Mouse (Mus musculus): ENCODE results near the gene Rnf166. TPM values are rescaled to one million over a fixed set of nuclear protein-coding genes. Genes with fewer than 3 reads are reported as not detected.

Gene Rnf166
- total and polyA plus RNA-seq, 3 experiments, result 7.7 to 13.0 (median 8.5) TPM

DNA sequence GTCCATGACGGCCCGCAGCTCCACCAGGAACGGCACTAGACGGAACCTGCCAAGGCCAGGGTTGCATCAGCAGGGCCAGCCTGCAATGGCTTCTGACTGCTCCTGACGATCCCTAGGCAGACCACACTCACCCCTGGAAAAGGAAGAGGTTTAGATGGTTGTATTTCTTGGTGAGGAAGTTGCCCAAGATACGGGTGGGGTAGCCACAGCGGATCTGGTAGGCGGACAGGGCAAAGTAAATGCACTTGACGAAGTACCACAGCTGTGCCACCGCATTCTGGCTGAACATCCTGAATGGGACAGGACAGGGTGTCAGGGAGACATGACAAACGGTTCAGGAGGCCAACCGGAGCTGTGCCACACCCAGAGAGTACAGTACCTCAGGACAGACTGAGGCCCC lies 9.0 kb upstream of the Rnf166 start:
- TF ChIP-seq SIN3A (IDR thresholded peaks at IDR 0.05; ENCODE audit: low read length) (no peak), TBP (conservative IDR thresholded peaks at IDR 0.05; ENCODE audit: low read depth, low read length) (no peak), ZKSCAN1 (IDR thresholded peaks at IDR 0.05; ENCODE audit: borderline replicate concordance, low read depth, low read length) (no peak), ELF1 (IDR thresholded peaks at IDR 0.05; ENCODE audit: low read depth, low read length) (no peak), ZNF384 (IDR thresholded peaks at IDR 0.05; ENCODE audit: low read depth, low read length) (no peak), MAFK (IDR thresholded peaks at IDR 0.05; ENCODE audit: insufficient replicate concordance, low read length) (no peak), POLR2AphosphoS2 (IDR thresholded peaks at IDR 0.05; ENCODE audit: low read depth, low read length) (0 out of 2 replicates have a peak, but pooled peaks have one; percentile 19), NELFE (IDR thresholded peaks at IDR 0.05; ENCODE audit: low read depth, low read length) (no peak)
- Histone ChIP-seq H3K9me3 (replicated peaks; ENCODE audit: low read length) (peaks cover 12% of the 10 kb centered on the region), H3K4me2 (ENCODE audit: insufficient read depth, low read depth, poor library complexity, severe bottlenecking) (no peak overlapping the region), H3K4me3 (replicated peaks in 1 of 3; ENCODE audit: low read depth in 2 of 3, low read length in 2 of 3, poor library complexity in 1 of 3) (no peak overlapping the region), H3K27ac (ENCODE audit: insufficient read depth, low read depth) (no peak overlapping the region), H3K36me3 (replicated peaks in 1 of 2; ENCODE audit: control insufficient read depth in 1 of 2, insufficient read depth in 1 of 2, low read length in 1 of 2) (peaks cover 98 to 100% of the 10 kb centered on the region in 2 experiments), H3K4me1 (ENCODE audit: control insufficient read depth in 1 of 2, insufficient read depth in 2 of 2) (peaks cover 3 to 4% of the 10 kb centered on the region in 2 experiments; a peak in 1 of 4 replicates), H3K9ac (ENCODE audit: insufficient read depth, low read depth) (no peak overlapping the region), H3K27me3 (replicated peaks) (no peaks in the 10 kb centered on the region), H3K79me2 (replicated peaks; ENCODE audit: control insufficient read depth, extremely low read depth, insufficient read depth, poor library complexity, severe bottlenecking) (no peaks in the 10 kb centered on the region)
- DNase-seq (ENCODE audit: extremely low read depth), result no peak
- dilution Hi-C loops (cut with MboI; ENCODE audit: extremely low pct_ligation_motif_present, extremely low pct_unique_long_range_greater_than_20kb, low sequenced_read_pairs), result no loop called here
- in situ Hi-C loops (cut with MboI; ENCODE audit: low pct_ligation_motif_present, low pct_unique_long_range_greater_than_20kb, low sequenced_read_pairs), result no loop called here

DNA sequence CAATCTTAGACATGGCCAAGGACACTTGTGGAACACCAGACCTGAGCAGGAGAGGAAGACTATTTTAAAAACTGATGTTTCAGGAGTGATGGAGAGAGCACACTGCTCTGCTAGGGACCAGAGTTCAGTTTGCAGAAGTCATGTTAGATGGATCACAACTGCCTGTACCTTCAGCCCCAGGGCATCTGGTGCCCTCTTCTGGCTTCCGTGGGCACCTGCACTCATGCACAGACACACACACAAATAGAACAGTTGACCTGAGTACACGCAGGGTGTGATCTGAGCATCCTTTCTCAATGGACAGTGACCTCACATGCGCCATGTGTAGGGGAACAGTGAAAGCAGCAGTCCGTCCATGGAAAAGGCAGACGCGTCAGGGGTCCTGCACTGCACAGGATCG lies 8.0 kb upstream of the Rnf166 start:
- H3K9ac ChIP-seq (ENCODE audit: insufficient read depth, low read depth), result no peak overlapping the region
- H3K4me2 ChIP-seq (ENCODE audit: insufficient read depth, low read depth, poor library complexity, severe bottlenecking), result no peak overlapping the region
- H3K36me3 ChIP-seq (replicated peaks in 1 of 2; ENCODE audit: control insufficient read depth in 1 of 2, insufficient read depth in 1 of 2, low read length in 1 of 2), result peaks cover 98 to 100% of the 10 kb centered on the region in 2 experiments
- in situ Hi-C loops (cut with MboI; ENCODE audit: low pct_ligation_motif_present, low pct_unique_long_range_greater_than_20kb, low sequenced_read_pairs), result no loop called here
- H3K79me2 ChIP-seq (replicated peaks; ENCODE audit: control insufficient read depth, extremely low read depth, insufficient read depth, poor library complexity, severe bottlenecking), result no peaks in the 10 kb centered on the region
- no peak overlapping the region; the same call in 1 of the 2 replicates for H3K27ac ChIP-seq (ENCODE audit: insufficient read depth, low read depth)
- dilution Hi-C loops (cut with MboI; ENCODE audit: extremely low pct_ligation_motif_present, extremely low pct_unique_long_range_greater_than_20kb, low sequenced_read_pairs), result no loop called here
- H3K4me3 ChIP-seq (replicated peaks in 1 of 3; ENCODE audit: low read depth in 2 of 3, low read length in 2 of 3, poor library complexity in 1 of 3), result no peak overlapping the region
- no peaks in the 10 kb centered on the region for H3K4me1 ChIP-seq (ENCODE audit: control insufficient read depth in 1 of 2, insufficient read depth in 2 of 2)
- DNase-seq (ENCODE audit: extremely low read depth), result peak; percentile 26
- no peaks in the 10 kb centered on the region for H3K27me3 ChIP-seq (replicated peaks)
- peak; percentile 36 for TF ChIP-seq RAD21 (IDR thresholded peaks at IDR 0.05; ENCODE audit: low read depth, low read length)
- TF ChIP-seq KAT2A (IDR thresholded peaks at IDR 0.05; ENCODE audit: insufficient replicate concordance, low read length), result no peak
- no peak for TF ChIP-seq ETS1 (conservative IDR thresholded peaks at IDR 0.05; ENCODE audit: low read depth, low read length)
- TF ChIP-seq CHD2 (IDR thresholded peaks at IDR 0.05; ENCODE audit: low read length), result no peak
- no peak for TF ChIP-seq PAX5 (IDR thresholded peaks at IDR 0.05; ENCODE audit: low read length)
- TF ChIP-seq BHLHE40 (IDR thresholded peaks at IDR 0.05; ENCODE audit: low read depth, low read length), result no peak
- TF ChIP-seq NELFE (IDR thresholded peaks at IDR 0.05; ENCODE audit: low read depth, low read length), result no peak
- TF ChIP-seq MYC (IDR thresholded peaks at IDR 0.05; ENCODE audit: low read depth, low read length), result no peak
- TF ChIP-seq MXI1 (IDR thresholded peaks at IDR 0.05; ENCODE audit: low read depth, low read length), result no peak
- TF ChIP-seq NRF1 (IDR thresholded peaks at IDR 0.05; ENCODE audit: low read depth, low read length), result no peak
- no peak for TF ChIP-seq USF1 (IDR thresholded peaks at IDR 0.05; ENCODE audit: low read depth, low read length)
- TF ChIP-seq SMC3 (IDR thresholded peaks at IDR 0.05; ENCODE audit: low read depth, low read length), result peak; percentile 25
- TF ChIP-seq POLR2AphosphoS2 (IDR thresholded peaks at IDR 0.05; ENCODE audit: low read depth, low read length), result no peak; the same call in 1 of the 2 replicates
- no peak for TF ChIP-seq TCF12 (IDR thresholded peaks at IDR 0.05; ENCODE audit: low read depth, low read length)
- peak; percentile 31 to 46; a peak in 3 of 4 replicates for TF ChIP-seq CTCF (conservative IDR thresholded peaks at IDR 0.05 in 1 of 2, IDR thresholded peaks at IDR 0.05 in 1 of 2; ENCODE audit: low read depth in 2 of 2, low read length in 2 of 2)
- TF ChIP-seq ZNF384 (IDR thresholded peaks at IDR 0.05; ENCODE audit: low read depth, low read length), result no peak
- no peak for TF ChIP-seq HCFC1 (IDR thresholded peaks at IDR 0.05; ENCODE audit: low read depth, low read length)
- TF ChIP-seq ZMIZ1 (IDR thresholded peaks at IDR 0.05; ENCODE audit: low read depth, low read length), result no peak
- TF ChIP-seq POLR2A (IDR thresholded peaks at IDR 0.05; ENCODE audit: low read depth, low read length), result no peak
- TF ChIP-seq ZKSCAN1 (IDR thresholded peaks at IDR 0.05; ENCODE audit: borderline replicate concordance, low read depth, low read length), result no peak
- TF ChIP-seq MAZ (IDR thresholded peaks at IDR 0.05; ENCODE audit: low read depth, low read length), result no peak
- peaks cover 12% of the 10 kb centered on the region for H3K9me3 ChIP-seq (replicated peaks; ENCODE audit: low read length)

All from CH12.LX (cell line).